ENCODE assay signal across 8 mouse cellular contexts in the genomic region with DNA sequence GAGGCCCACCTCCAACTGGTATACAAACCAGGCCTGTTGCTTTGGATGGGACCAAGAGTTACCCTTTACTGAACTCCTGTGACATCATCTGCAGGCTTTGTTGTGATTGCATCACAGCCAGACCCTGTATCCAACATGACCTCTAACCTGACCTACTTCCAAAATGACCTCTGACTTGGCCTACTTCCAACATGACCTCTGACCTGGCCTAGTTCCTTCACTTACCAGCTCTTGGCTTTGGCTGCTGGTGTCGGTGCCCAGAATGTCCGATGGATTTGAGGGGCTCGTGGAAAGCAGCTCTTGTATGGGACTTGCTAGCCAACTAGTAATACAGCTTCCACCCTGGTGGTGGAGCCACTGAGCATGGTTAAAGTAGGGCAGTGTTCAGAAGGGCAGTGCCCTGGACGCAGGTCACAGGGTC. TPM values are rescaled to one million over a fixed set of nuclear protein-coding genes. Genes with fewer than 3 reads are reported as not detected.
DNase-seq lines count a peak whose midpoint lies in the region; TF ChIP-seq lines count a peak whose summit lies in the region.

No protein-coding gene starts in this region.

- no peak for TF ChIP-seq POLR2A in lung, adult 2 months (IDR thresholded peaks at IDR 0.05; ENCODE audit: borderline replicate concordance, extremely low read depth, low read depth, low read length)

- TF ChIP-seq CTCF in lung, adult 2 months (IDR thresholded peaks at IDR 0.05; ENCODE audit: insufficient read depth, low read length), result peak; percentile 49; the same call in 1 of the 2 replicates

- DNase-seq in gastrocnemius, postnatal 10 days, result peak; percentile 24
- no peak for DNase-seq in gastrocnemius, adult 8-10 months (ENCODE audit: low spot score in 2 of 2)
- peak; percentile 9 for DNase-seq in thymus, postnatal 25 days
- DNase-seq in thymus, adult 18-20 months, result no peak
- peak; percentile 72 for DNase-seq in lung, adult 2 months
- no peak for DNase-seq in MN1 (ENCODE audit: low spot score)
- no peak for DNase-seq in Muller cell, postnatal 12 days (ENCODE audit: inconsistent ontology term)
- no peak for DNase-seq in frontal cortex, postnatal 10 days (ENCODE audit: low spot score in 2 of 2)

- no peak overlapping the region for H3K4me3 ChIP-seq in lung, adult 2 months (replicated peaks; ENCODE audit: extremely low read depth, low read depth, low read length)

- WGBS in lung, adult 2 months, result 52% methylated on average over 4 of the region's 4 CpGs

- H3K4me1 ChIP-seq in lung, adult 2 months (ENCODE audit: control insufficient read depth, insufficient read depth, low read length), result peaks cover 12% of the 10 kb centered on the region

RNA-seq across cellular contexts. Expression of a gene that starts 45.5 kb away (rescaled TPM):
- 100 to 1,000 TPM; 131 to 134 TPM for total RNA-seq in gastrocnemius, postnatal 10 days (2021)
- 100 to 1,000 TPM; 341 to 419 (median 369) TPM for total RNA-seq in gastrocnemius, adult 8-10 months (2022)
- 85.8 and 128 TPM in 2 replicates for polyA plus RNA-seq in lung, adult 2 months (2012; rRNA removed)

RNA-seq across cellular contexts. Expression of a gene that starts 55.5 kb away (rescaled TPM):
- under 1 TPM; 0.42 to 0.90 TPM for total RNA-seq in gastrocnemius, postnatal 10 days (2021)
- total RNA-seq in gastrocnemius, adult 8-10 months (2022), result under 1 TPM; 0.20 to 0.54 (median 0.34) TPM
- 0.07 and 0.18 TPM in 2 replicates for polyA plus RNA-seq in lung, adult 2 months (2012; rRNA removed)

RNA-seq across cellular contexts. Expression of a gene that starts 58.2 kb away (rescaled TPM):
- total RNA-seq in gastrocnemius, postnatal 10 days (2021), result 1 to 10 TPM; 7.0 to 9.4 TPM
- total RNA-seq in gastrocnemius, adult 8-10 months (2022), result 1 to 10 TPM; 2.3 to 4.0 (median 2.8) TPM
- 18.1 and 31.9 TPM in 2 replicates for polyA plus RNA-seq in lung, adult 2 months (2012; rRNA removed)

Comparison
In these comparisons a context has a peak if more than half of its experiments do, and no peak if none do; other contexts are left out.
1. DNase-seq: peak in gastrocnemius, postnatal 10 days (single experiment), thymus, postnatal 25 days (single experiment) and lung, adult 2 months (single experiment); none in gastrocnemius, adult 8-10 months (0 of 2), thymus, adult 18-20 months (0 of 2), MN1 (single experiment), Muller cell, postnatal 12 days (single experiment) and frontal cortex, postnatal 10 days (0 of 2).